Mouse (Mus musculus): Measurements from ENCODE around the gene Gpd2.

DNA sequence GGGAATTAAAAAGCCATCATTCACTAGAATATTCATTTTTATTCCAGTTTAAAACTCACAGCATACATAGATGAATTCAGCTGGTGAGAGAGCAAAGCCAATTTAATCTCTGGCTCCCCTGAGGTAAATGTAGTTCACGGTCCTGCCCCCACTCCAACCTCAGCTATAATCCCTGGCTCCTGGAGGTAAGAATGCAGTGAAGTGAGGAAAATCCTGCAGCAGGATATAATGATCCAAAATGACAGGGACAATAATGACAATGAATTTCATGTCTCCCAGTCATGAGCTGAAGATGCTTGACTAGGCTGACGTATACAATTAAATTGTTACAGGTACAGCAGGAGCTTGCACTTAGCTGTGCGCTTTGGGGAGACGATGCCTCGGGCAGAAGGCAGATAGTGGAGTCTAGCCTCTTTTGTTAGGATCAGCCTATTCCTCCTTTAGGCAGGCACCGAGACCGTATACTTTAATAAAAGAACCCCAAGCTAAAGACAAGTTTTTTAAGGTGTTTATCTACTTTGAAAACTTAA, 74.9 kb downstream of the Gpd2 start:
- TF ChIP-seq FLI1 (IDR thresholded peaks at IDR 0.05; ENCODE audit: low read length) (no peak), GATA1 (IDR thresholded peaks at IDR 0.05; ENCODE audit: borderline replicate concordance, low read length) (no peak)

Measured in megakaryocyte, embryonic 14.5 days (primary cell).